Mouse (Mus musculus) CH12.LX (cell line): Measurements from ENCODE around the gene Ccdc3. TPM values are rescaled to one million over a fixed set of nuclear protein-coding genes. Genes with fewer than 3 reads are reported as not detected.

ENCODE experiments used
- DNase-seq: peaks from one replicate; pipeline ENCODE4 v3.0.0-alpha.2; 2013; ENCODE audit errors: extremely low read depth
- H3K27ac ChIP-seq: 2 replicates; pipeline ENCODE4 v1.5.1; 2012; ENCODE audit warnings: low read depth, mild to moderate bottlenecking, control low read depth, moderate library complexity; ENCODE audit not compliant: insufficient read depth
- H3K27me3 ChIP-seq: replicated peaks from 2 replicates; pipeline ENCODE3; 2012; ENCODE audit warnings: inconsistent platforms
- H3K36me3 ChIP-seq, 2 experiments: replicated peaks in 1 of 2; 2 replicates each; pipeline versions ENCODE3 to v1.6.1; 2012; ENCODE audit warnings: inconsistent platforms in 1 of 2, low read length in 1 of 2, mild to moderate bottlenecking in 1 of 2, mixed read lengths in 1 of 2, moderate library complexity in 1 of 2; ENCODE audit not compliant: control insufficient read depth in 1 of 2, insufficient read depth in 1 of 2
- H3K4me1 ChIP-seq, 2 experiments: 2 replicates each; pipeline ENCODE4 v1.6.1; 2012; ENCODE audit warnings: inconsistent platforms in 1 of 2, moderate library complexity in 1 of 2; ENCODE audit not compliant: insufficient read depth in 2 of 2, control insufficient read depth in 1 of 2
- H3K4me2 ChIP-seq: 2 replicates; pipeline ENCODE4 v1.6.1; 2012; ENCODE audit warnings: low read depth, mild to moderate bottlenecking, control low read depth; ENCODE audit not compliant: poor library complexity, insufficient read depth, severe bottlenecking
- H3K4me3 ChIP-seq, 3 experiments: fragments of 150-350 bp in 1 of 3; sonication (generic) in 1 of 3; replicated peaks in 1 of 3; 2 replicates each; pipeline versions ENCODE3 to v1.5.1; 2011 to 2012; ENCODE audit warnings: low read depth in 2 of 3, low read length in 2 of 3, mild to moderate bottlenecking in 2 of 3, moderate library complexity in 2 of 3, control low read depth in 1 of 3, improper control_type of control experiment in 1 of 3, inconsistent platforms in 1 of 3, mixed read lengths in 1 of 3; ENCODE audit not compliant: poor library complexity in 1 of 3
- H3K79me2 ChIP-seq: replicated peaks from 2 replicates; pipeline ENCODE4 v1.6.1; 2012; ENCODE audit warnings: mild to moderate bottlenecking, moderate library complexity; ENCODE audit not compliant: control insufficient read depth, poor library complexity, insufficient read depth, severe bottlenecking; ENCODE audit errors: extremely low read depth
- H3K9ac ChIP-seq: 2 replicates; pipeline ENCODE4 v1.6.1; 2012; ENCODE audit warnings: low read depth, mild to moderate bottlenecking, control low read depth, moderate library complexity; ENCODE audit not compliant: insufficient read depth
- H3K9me3 ChIP-seq: replicated peaks from 2 replicates; pipeline ENCODE3; 2012; ENCODE audit warnings: low read length, inconsistent platforms, mixed read lengths
- BHLHE40 ChIP-seq: IDR thresholded peaks from 2 replicates; pipeline ENCODE4 v1.6.1; 2011; ENCODE audit warnings: mild to moderate bottlenecking, low read depth, low read length, improper control_type of control experiment
- CHD1 ChIP-seq: IDR thresholded peaks from 2 replicates; pipeline ENCODE4 v1.6.1; 2012; ENCODE audit warnings: low read depth, low read length, improper control_type of control experiment, inconsistent platforms
- CTCF ChIP-seq, 2 experiments: IDR thresholded peaks in 1 of 2; conservative IDR thresholded peaks in 1 of 2; 2 replicates each; pipeline ENCODE4 v1.5.1; 2011 to 2012; ENCODE audit warnings: low read depth in 2 of 2, low read length in 2 of 2, improper control_type of control experiment in 1 of 2, inconsistent platforms in 1 of 2, mild to moderate bottlenecking in 1 of 2, moderate library complexity in 1 of 2
- ELF1 ChIP-seq: IDR thresholded peaks from 2 replicates; pipeline ENCODE4 v1.6.1; 2014; ENCODE audit warnings: low read depth, mild to moderate bottlenecking, inconsistent platforms, low read length, improper control_type of control experiment
- EP300 ChIP-seq: IDR thresholded peaks from 2 replicates; pipeline ENCODE4 v1.6.1; 2011; ENCODE audit warnings: low read length, improper control_type of control experiment
- ETS1 ChIP-seq: conservative IDR thresholded peaks from 2 replicates; pipeline ENCODE4 v1.6.1; 2012; ENCODE audit warnings: low read depth, mild to moderate bottlenecking, inconsistent platforms, low read length, improper control_type of control experiment, moderate library complexity
- IRF4 ChIP-seq: IDR thresholded peaks from 2 replicates; pipeline ENCODE4 v1.6.1; 2014; ENCODE audit warnings: low read depth, mild to moderate bottlenecking, inconsistent platforms, low read length, improper control_type of control experiment
- JUN ChIP-seq: IDR thresholded peaks from 2 replicates; pipeline ENCODE4 v1.6.1; 2011; ENCODE audit warnings: low read depth, mild to moderate bottlenecking, low read length, improper control_type of control experiment, moderate library complexity; ENCODE audit not compliant: insufficient read depth
- JUND ChIP-seq: conservative IDR thresholded peaks from 2 replicates; pipeline ENCODE4 v1.6.1; 2011; ENCODE audit warnings: low read depth, low read length, improper control_type of control experiment
- KAT2A ChIP-seq: IDR thresholded peaks from 2 replicates; pipeline ENCODE4 v1.6.1; 2012; ENCODE audit warnings: low read length, improper control_type of control experiment, inconsistent platforms; ENCODE audit not compliant: insufficient replicate concordance
- MAFK ChIP-seq: IDR thresholded peaks from 2 replicates; pipeline ENCODE4 v1.6.1; 2011; ENCODE audit warnings: low read length, improper control_type of control experiment; ENCODE audit not compliant: insufficient replicate concordance
- MAX ChIP-seq: IDR thresholded peaks from 2 replicates; pipeline ENCODE4 v1.6.1; 2011; ENCODE audit warnings: low read length, improper control_type of control experiment
- MEF2A ChIP-seq: IDR thresholded peaks from 2 replicates; pipeline ENCODE4 v1.6.1; 2014; ENCODE audit warnings: low read depth, mild to moderate bottlenecking, inconsistent platforms, low read length, improper control_type of control experiment, borderline replicate concordance
- MXI1 ChIP-seq: IDR thresholded peaks from 2 replicates; pipeline ENCODE4 v1.6.1; 2011; ENCODE audit warnings: mild to moderate bottlenecking, low read depth, low read length, improper control_type of control experiment
- NELFE ChIP-seq: IDR thresholded peaks from 2 replicates; pipeline ENCODE4 v1.6.1; 2011; ENCODE audit warnings: low read depth, low read length, improper control_type of control experiment
- POLR2A ChIP-seq: IDR thresholded peaks from 2 replicates; pipeline ENCODE4 v1.6.1; 2011; ENCODE audit warnings: low read depth, mild to moderate bottlenecking, improper control_type of control experiment, low read length
- RCOR1 ChIP-seq: conservative IDR thresholded peaks from 2 replicates; pipeline ENCODE4 v1.6.1; 2012; ENCODE audit warnings: low read depth, mild to moderate bottlenecking, inconsistent platforms, low read length, improper control_type of control experiment
- SIN3A ChIP-seq: IDR thresholded peaks from 2 replicates; pipeline ENCODE4 v1.6.1; 2012; ENCODE audit warnings: low read length, improper control_type of control experiment, inconsistent platforms
- SMC3 ChIP-seq: IDR thresholded peaks from 2 replicates; pipeline ENCODE4 v1.6.1; 2011; ENCODE audit warnings: low read depth, low read length, improper control_type of control experiment
- TCF12 ChIP-seq: IDR thresholded peaks from 2 replicates; pipeline ENCODE4 v1.6.1; 2014; ENCODE audit warnings: low read depth, mild to moderate bottlenecking, inconsistent platforms, low read length, improper control_type of control experiment
- USF2 ChIP-seq: conservative IDR thresholded peaks from 2 replicates; pipeline ENCODE4 v1.6.1; 2011; ENCODE audit warnings: low read depth, low read length, improper control_type of control experiment
- ZC3H11A ChIP-seq: IDR thresholded peaks from 2 replicates; pipeline ENCODE4 v1.6.1; 2012; ENCODE audit warnings: low read depth, mild to moderate bottlenecking, inconsistent platforms, low read length, improper control_type of control experiment
- ZKSCAN1 ChIP-seq: IDR thresholded peaks from 2 replicates; pipeline ENCODE4 v1.6.1; 2012; ENCODE audit warnings: low read depth, inconsistent platforms, low read length, improper control_type of control experiment, borderline replicate concordance
- dilution Hi-C: fragments of 300-500 bp; cut with MboI; formaldehyde crosslinking; loops from 2 replicates; pipeline ENCODE4 v1.14.3; 2020; ENCODE audit warnings: low sequenced_read_pairs; ENCODE audit not compliant: extremely low pct_unique_long_range_greater_than_20kb, extremely low pct_ligation_motif_present
- in situ Hi-C: fragments of 300-500 bp; cut with MboI; formaldehyde crosslinking; loops from 3 replicates; pipeline ENCODE4 v1.14.3; 2019; ENCODE audit warnings: low sequenced_read_pairs, low pct_ligation_motif_present, low pct_unique_long_range_greater_than_20kb, mixed read lengths
- polyA plus RNA-seq: library from polyadenylated mRNA; unstranded; fragments of >175 nt; gene quantifications from 2 replicates; pipeline ENCODE4 v1.2.1, GENCODE M21; 2012; ENCODE audit warnings: low read depth; ENCODE audit not compliant: insufficient read length
- total RNA-seq, 2 experiments: library from RNA; depleted of rRNA; stranded (reverse); fragments of 300-350 nt in 1 of 2; fragments of >200 nt in 1 of 2; gene quantifications; 2 replicates each; pipeline ENCODE4 v1.2.3; 2012 to 2014

The Ccdc3 gene
- total and polyA plus RNA-seq, 3 experiments, result not detected

DNA sequence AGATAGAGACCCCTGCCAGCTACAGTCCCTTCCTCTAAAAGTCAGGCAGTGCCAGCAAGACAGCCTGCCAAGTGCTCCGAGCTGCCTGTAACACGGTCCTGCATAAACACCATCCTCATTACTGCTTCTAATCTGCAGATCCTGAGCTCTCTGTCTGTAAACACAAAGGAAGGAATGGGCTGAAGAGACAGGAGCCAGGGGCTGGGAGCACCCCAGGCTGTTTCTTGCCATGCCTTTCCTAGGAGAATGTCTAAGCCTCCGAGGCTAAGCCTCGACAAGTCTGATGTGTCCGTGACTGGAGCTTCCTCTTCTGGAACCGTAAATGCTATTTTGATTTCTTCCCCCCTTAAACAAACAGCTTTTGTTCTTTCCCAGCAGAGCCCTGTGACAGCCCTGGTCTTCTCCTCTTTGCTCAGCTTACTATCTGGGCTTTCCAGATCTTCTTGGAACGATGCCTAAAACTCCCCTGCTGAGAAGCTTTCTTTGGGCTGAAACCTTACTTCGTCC is 24.7 kb upstream of the Ccdc3 start:
- TF ChIP-seq POLR2A, result no peak
- TF ChIP-seq SMC3, result no peak
- no peak for TF ChIP-seq CTCF (conservative IDR thresholded peaks at IDR 0.05 in 1 of 2, IDR thresholded peaks at IDR 0.05 in 1 of 2; ENCODE audit: low read depth in 2 of 2, low read length in 2 of 2)
- peaks cover 3% of the 10 kb centered on the region for H3K9me3 ChIP-seq
- H3K79me2 ChIP-seq, result no peaks in the 10 kb centered on the region
- no peak overlapping the region for H3K9ac ChIP-seq
- in situ Hi-C loops (no loop called here), dilution Hi-C loops (no loop called here)
- H3K36me3 ChIP-seq, result no peaks in the 10 kb centered on the region
- no peaks in the 10 kb centered on the region for H3K27me3 ChIP-seq
- no peak overlapping the region for H3K27ac ChIP-seq
- no peak overlapping the region for H3K4me3 ChIP-seq
- no peak for DNase-seq
- no peaks in the 10 kb centered on the region for H3K4me1 ChIP-seq
- no peak overlapping the region for H3K4me2 ChIP-seq

DNA sequence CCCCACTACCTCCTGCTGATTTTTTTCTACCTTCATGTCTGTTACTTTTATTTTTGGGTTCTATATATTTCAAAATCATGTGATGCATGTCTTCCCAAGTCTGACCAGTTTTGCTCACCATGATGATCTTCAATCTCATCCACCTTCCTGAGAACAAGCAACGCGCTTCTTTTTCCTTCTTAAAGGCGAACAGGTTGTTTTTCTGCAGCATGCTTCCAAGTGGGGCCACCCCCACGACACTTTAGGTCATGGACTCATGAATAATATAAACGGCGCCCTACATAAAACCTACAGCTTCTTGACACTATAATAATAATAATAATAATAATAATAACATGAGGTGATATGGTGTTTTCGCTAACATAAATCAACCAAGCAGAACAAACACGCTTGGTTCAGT is 23.2 kb upstream of the Ccdc3 start:
- Histone ChIP-seq H3K36me3 (no peaks in the 10 kb centered on the region), H3K9ac (no peak overlapping the region), H3K4me2 (no peak overlapping the region), H3K9me3 (peaks cover 2% of the 10 kb centered on the region), H3K27me3 (no peaks in the 10 kb centered on the region), H3K4me1 (no peaks in the 10 kb centered on the region), H3K79me2 (no peaks in the 10 kb centered on the region), H3K4me3 (no peak overlapping the region), H3K27ac (no peak overlapping the region)
- no peak for DNase-seq
- TF ChIP-seq KAT2A (no peak), RCOR1 (no peak), ZKSCAN1 (no peak), CHD1 (no peak), NELFE (no peak), MAFK (no peak), SIN3A (no peak), MAX (no peak), ETS1 (no peak), USF2 (no peak), ELF1 (no peak), TCF12 (no peak)
- in situ Hi-C loops, result no loop called here
- dilution Hi-C loops, result no loop called here

DNA sequence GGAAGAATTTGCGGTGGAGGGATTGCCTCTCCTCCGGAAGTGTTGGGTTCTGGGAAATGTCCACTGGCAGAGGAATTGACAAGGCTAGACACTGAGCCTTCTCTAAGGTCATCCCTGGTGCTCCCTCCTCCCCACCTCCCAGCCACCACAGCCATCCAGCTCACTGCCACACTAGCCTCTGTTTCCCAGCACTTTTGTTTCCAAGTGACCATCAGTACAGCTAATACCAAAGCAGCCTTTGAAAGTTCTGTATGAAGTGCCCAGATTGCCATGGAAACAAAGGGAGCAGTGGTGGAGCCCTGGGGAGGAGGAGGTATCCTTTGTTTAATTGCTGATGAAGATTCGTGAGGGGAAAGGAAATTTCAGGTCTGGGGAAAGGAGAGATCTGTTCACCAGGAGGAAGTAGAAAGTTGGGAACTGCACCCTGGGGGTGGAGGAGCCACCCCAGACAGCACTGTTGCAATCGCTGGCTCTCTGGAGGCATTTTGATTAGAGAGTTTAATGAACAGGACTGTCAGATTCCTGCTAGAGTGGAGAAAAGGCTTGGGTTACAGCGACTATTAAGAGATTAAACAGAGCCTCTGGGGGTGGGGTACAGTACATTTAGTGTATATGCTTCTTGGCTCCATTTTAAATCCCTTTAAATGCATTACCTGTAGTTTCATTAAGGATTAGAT is 20.6 kb upstream of the Ccdc3 start:
- Histone ChIP-seq H3K4me1 (no peaks in the 10 kb centered on the region), H3K27me3 (no peaks in the 10 kb centered on the region), H3K4me2 (no peak overlapping the region), H3K36me3 (no peaks in the 10 kb centered on the region), H3K9me3 (no peaks in the 10 kb centered on the region), H3K79me2 (no peaks in the 10 kb centered on the region), H3K4me3 (no peak overlapping the region), H3K27ac (no peak overlapping the region), H3K9ac (no peak overlapping the region)
- in situ Hi-C loops, result no loop called here
- no peak for DNase-seq
- TF ChIP-seq BHLHE40 (no peak), EP300 (no peak), JUND (no peak), IRF4 (no peak), MXI1 (no peak), JUN (no peak), MEF2A (no peak), KAT2A (no peak), MAFK (no peak), USF2 (no peak), ZC3H11A (no peak)
- dilution Hi-C loops, result no loop called here
